Mouse (Mus musculus): ENCODE results near the gene Mif. TPM values are rescaled to one million over a fixed set of nuclear protein-coding genes. Genes with fewer than 3 reads are reported as not detected.

The Mif gene
- total RNA-seq, 2 experiments from 2014 or later = 475 to 526 TPM

DNA sequence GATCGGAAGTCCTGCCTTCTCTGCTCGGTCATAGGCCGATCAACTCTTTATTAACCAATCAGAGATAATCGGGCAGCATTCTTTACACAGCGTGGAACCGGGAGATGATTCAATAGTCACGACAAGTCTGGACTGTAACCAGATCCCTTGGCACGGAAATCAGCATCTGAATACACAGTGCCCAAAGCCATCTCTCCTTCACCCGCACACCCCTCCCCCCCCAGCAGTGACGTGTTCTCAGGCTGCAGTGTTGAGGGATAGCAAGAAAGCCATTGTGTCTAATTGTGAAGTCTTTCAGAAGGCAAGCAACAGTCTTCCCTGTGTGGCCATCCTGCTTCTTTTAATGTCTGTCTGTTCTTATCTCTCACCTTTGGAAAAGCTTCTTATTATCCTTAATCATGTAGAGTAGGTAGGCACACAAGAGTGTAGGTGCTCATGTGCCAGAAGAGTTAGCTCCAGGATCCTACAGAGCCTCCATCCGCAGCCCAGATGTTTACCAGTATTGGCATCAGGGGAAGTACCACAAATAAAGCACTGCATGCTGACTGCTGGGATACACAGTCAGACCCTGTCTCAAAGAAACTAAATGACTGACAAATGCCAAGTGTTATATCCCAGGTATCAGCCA is 13.0 kb upstream of the Mif start:
- Histone ChIP-seq H3K27ac (peak overlapping the region; percentile 80), H3K4me3 (peak overlapping the region; percentile 44)
- peak; percentile 62 to 75 for DNase-seq (ENCODE audit: extremely low spot score in 1 of 2, low spot score in 2 of 2)
- no peak for TF ChIP-seq CTCF (IDR thresholded peaks at IDR 0.05)
- intact Hi-C loops (cut with DNase I) = no loop called here

DNA sequence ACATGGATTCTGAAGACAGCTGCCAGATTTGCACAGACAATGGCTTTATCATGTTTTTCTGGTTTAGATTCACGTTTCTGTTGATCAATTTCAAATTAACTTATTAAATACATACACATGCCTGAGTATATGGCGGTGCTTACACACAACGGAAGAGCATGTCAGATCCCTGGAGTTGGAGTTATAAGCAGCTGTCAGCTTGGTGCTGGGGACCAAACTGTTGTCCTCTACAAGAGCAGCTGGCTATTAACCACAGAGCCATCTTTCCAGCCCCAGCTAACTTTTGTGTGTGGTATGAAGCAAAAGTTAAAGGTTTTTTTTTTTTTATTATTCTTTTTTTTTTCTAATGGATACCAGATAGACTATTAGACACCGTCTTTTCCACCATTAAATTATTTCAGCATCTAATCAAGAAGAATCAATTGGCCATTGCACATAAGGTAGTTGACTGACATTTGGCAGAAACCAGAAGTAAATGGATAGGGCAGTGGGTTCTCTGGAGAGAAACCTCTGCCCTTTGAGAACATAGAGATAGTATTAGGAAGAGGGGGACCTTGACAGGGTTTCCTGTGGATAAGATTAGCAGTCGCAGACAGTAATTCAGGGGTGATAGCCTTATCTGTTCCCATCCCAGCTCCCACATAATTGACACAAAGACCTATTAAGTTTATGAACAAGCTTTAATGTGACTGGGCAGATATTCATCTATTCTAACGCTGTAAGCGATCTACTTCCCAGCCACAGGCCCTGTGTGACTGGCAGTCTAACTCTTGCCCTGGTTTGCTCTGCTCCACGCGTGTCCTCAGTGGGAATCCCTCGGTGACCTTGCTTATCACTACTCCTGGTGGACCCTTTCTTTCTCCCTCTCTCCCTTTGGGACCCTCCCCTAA is 12.2 kb upstream of the Mif start:
- Histone ChIP-seq H3K4me3 (peak overlapping the region; percentile 44), H3K27ac (peak overlapping the region; percentile 64)
- intact Hi-C loops (cut with DNase I) = no loop called here
- no peak for DNase-seq (ENCODE audit: extremely low spot score in 1 of 2, low spot score in 2 of 2)
- no peak for TF ChIP-seq CTCF (IDR thresholded peaks at IDR 0.05)

DNA sequence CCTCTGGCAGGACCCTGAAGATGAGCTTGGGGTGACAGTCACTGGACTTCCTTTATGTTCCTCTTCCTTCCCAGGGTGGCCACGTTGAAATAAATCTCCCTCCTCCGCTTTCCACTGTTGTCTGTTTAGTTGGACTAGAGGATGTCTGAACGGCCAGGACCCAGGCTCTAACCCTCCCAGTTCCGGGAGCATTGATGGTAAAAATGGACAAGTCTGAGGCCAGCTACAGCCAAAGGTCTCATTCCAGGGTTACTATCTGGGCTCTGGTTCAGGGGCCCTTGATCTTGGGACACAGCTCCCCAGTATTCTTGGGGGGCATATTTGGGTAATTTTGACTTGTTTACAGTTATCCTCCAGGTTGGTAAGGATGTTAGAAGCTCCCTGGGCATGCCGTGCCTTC is 1.5 kb upstream of the Mif start:
- no peak for DNase-seq (ENCODE audit: extremely low spot score in 1 of 2, low spot score in 2 of 2)
- intact Hi-C loops (cut with DNase I) = no loop called here

DNA sequence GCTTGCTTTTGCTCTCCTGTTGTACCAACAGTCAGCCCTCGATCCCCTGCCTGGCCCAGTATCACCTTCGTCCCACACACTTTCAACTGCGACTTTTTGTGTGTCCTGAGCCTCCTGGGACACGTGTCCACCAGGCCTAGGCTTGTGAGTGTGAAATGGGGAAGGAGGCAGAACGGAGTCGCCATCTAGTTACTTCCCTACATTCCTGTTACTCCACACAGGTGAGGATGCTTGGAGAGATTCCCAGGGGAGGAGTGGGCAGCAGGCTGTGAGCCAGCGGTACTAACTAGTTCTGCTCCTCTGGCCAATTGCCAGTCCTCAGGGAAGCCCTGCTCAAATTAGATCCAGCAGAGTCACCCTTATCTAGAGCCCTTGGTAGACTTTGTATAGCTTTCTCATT is 706 bp upstream of the Mif start:
- no peak for TF ChIP-seq CTCF (IDR thresholded peaks at IDR 0.05)
- no peak for DNase-seq (ENCODE audit: extremely low spot score in 1 of 2, low spot score in 2 of 2)
- Histone ChIP-seq H3K27ac (peak overlapping the region; percentile 94; the same call in 1 of the 2 replicates), H3K4me3 (no peak overlapping the region)
- intact Hi-C loops (cut with DNase I) = no loop called here

More for the DNA sequence above, 1.5 kb upstream of the Mif start:
- no peak for TF ChIP-seq CTCF (IDR thresholded peaks at IDR 0.05)
- no peak overlapping the region for H3K4me3 ChIP-seq
- H3K27ac ChIP-seq = no peak overlapping the region

DNA sequence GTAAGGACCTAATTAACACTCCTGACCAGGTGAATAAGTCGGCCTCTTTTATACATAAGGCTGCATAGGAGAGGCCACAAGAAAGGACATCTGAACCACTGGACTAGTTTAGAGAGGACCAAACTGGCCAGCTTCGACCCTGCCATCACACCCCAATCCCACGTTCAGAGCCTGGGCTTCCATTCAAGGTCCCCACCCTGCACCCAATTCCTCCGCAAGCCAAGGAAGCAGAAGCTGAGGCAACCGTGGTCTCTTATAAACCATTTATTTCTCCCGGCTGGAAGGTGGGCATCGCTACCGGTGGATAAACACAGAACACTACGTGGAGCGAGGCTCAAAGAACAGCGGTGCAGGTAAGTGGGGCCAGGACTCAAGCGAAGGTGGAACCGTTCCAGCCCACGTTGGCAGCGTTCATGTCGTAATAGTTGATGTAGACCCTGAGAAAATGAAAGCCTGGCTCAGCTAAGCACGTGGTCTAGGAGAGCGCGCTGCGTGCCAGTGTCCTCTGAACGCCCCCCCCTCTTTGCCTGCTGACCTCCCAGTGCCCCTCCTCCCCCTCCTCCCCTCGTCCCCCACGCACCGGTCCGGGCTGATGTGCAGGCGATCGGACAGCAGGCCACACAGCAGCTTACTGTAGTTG is 813 bp downstream of the Mif start:
- DNase-seq (ENCODE audit: extremely low spot score in 1 of 2, low spot score in 2 of 2) = peak; percentile 24 to 33
- H3K27ac ChIP-seq = peak overlapping the region; percentile 63
- TF ChIP-seq CTCF (IDR thresholded peaks at IDR 0.05) = no peak
- intact Hi-C loops (cut with DNase I) = loop anchor here (5.0 kb wide), 1 partner anchor 97 kb away; the partner anchor contains the start of gene Cabin1
- H3K4me3 ChIP-seq = peak overlapping the region; percentile 98

DNA sequence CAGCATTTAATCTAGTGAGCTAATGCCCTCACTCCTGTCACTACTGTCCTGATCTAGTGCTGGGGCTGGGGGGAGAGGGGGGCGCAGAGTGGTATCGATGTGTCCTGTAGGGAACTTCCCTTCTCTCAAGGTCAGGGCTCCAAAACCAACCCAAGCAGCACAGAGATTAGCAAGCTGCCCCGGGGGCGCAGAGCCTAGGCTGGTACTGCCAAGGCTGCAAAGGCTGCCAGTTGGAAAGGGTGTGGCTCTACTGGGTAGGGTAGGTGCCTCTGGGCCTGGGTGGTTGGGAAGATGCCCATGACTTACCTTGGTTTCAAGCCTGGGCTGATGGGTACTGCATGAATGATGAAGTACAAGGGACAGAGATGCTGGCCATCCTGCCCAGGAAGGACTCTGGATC is 2.4 kb downstream of the Mif start:
- H3K4me3 ChIP-seq = no peak overlapping the region
- DNase-seq (ENCODE audit: extremely low spot score in 1 of 2, low spot score in 2 of 2) = no peak
- TF ChIP-seq CTCF (IDR thresholded peaks at IDR 0.05) = no peak
- H3K27ac ChIP-seq = no peak overlapping the region
- intact Hi-C loops (cut with DNase I) = loop anchor here (5.0 kb wide), 1 partner anchor 95 kb away; the partner anchor contains the start of gene Cabin1

DNA sequence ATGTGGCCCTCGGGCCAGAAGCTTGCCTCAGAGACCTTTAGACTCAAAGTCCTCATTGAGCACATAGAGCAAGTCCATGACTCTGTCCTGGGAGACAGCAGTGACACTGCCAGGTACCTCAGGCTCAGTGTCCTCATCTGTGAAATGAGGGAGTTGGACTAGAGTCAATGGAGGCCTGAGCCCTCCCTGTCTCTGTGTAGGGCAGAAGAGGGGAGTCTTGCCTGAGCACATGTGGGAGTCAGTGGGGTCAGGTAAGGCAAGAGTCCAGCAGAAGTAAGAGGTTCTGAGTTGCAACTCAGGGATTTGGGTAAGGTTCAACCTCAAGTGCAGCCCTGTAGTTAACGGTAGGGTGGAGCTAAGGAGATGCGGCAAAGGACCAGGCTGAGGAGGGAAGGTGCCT is 3.1 kb downstream of the Mif start:
- no peak for DNase-seq (ENCODE audit: extremely low spot score in 1 of 2, low spot score in 2 of 2)
- Histone ChIP-seq H3K4me3 (no peak overlapping the region), H3K27ac (no peak overlapping the region)
- TF ChIP-seq CTCF (IDR thresholded peaks at IDR 0.05) = no peak
- intact Hi-C loops (cut with DNase I) = loop anchor here (5.0 kb wide), 1 partner anchor 95 kb away; the partner anchor contains the start of gene Cabin1

DNA sequence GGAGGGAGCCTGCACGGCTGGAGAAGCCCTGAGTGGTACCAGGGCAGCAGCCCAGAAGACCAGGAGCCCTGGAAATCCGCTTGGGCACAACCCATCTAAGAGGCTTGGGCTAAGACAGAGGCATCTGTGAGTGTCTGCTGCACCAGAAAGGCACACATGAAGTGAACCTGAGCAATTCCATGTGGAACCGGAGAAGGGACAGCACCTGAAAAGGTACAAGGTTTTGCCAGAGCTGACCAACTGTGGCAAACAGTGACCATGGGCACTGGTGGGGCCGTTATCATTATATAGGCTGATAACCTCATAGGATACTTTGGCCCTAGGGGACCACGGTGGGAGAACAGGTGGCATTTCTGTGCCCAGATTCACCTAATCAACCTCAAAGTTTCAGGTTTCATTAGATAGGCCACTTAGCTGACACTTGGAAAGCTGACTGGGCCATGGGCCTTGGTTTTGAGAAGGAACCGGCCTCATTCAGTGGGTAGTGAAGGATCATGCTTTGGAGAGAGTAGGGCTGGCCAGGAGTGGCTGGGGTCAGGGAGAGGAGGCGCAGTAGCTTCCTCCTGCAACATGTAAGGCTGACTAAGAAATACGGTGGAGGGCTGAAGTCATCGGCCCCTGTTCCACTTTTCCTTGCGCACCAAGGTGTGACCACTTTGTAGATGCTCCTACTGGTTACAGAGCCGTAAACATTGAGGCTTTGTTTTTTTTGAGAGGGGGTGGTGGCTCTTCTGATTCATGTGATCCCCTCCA is 3.7 kb downstream of the Mif start:
- no peak for DNase-seq (ENCODE audit: extremely low spot score in 1 of 2, low spot score in 2 of 2)
- TF ChIP-seq CTCF (IDR thresholded peaks at IDR 0.05) = no peak
- no peak overlapping the region for H3K4me3 ChIP-seq
- intact Hi-C loops (cut with DNase I) = loop anchor here (5.0 kb wide), 1 partner anchor 94 kb away; the partner anchor contains the start of gene Cabin1
- H3K27ac ChIP-seq = no peak overlapping the region

DNA sequence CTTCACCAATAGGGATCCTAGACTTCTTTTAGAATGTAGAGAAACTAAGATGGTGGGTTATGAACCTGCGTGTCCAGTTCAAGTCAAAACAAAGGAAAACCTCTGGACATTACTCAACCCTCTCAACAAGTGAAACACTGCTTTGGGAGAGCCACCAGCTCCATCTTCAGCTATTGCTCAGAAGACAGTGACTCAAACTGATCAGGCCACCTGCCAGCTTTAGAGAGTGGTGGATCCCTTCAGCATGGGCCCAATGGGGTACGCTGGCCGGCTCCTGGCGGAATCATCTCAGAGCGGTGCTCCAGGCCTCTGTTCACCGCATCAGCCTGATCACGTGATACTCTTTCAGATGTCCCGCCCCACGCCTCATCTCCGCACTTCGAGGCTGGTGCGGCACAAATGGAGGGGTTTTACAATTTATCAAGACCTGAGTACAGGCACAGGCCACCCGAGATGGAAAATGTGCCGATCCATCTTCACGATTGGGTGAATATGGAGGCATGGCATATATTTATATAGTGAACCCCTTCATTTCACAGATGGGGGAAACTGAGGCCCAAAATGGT is 4.5 kb downstream of the Mif start:
- H3K27ac ChIP-seq = no peak overlapping the region
- H3K4me3 ChIP-seq = no peak overlapping the region
- no peak for TF ChIP-seq CTCF (IDR thresholded peaks at IDR 0.05)
- intact Hi-C loops (cut with DNase I) = loop anchor here (5.0 kb wide), 1 partner anchor 93 kb away; the partner anchor contains the start of gene Cabin1
- no peak for DNase-seq (ENCODE audit: extremely low spot score in 1 of 2, low spot score in 2 of 2)

DNA sequence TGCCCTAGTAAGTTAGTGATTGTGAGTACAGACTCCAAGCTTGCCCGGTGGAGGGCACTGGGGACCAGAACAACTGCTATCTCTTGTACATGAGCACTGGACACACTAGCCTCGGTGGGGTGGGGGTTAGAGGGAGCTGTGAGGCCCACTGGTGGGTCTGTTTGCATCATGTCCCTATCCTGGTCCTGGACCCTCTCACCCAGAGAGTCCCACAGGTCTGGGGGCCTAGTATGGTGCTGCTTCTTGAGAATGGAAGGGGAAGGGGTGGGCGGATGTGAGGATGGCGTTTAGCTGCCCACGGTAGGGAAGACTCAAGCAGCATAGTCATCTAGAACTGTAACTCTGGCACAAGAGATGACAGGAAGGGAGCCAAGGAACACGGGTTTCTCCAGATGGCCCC is 5.2 kb downstream of the Mif start:
- no peak for TF ChIP-seq CTCF (IDR thresholded peaks at IDR 0.05)

DNA sequence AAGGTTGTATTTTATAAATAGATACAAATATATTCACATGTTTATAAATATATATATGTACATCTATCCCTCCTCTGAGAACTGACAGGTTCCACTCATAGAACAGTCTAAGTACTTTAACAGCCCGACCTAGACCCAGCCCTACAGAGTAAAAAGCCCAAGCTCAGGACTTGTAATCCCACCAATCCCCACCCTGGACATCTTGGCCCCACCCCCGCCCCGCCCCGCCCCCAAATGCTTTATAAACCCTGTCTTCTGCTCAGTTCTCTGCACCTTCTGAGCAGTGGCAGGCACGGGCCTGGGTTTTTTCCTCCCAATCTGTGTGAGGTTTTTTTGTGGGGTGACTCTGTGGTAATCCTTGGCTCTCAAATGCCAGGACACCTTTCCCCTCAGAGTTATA is 5.9 kb downstream of the Mif start:
- no peak overlapping the region for H3K4me3 ChIP-seq
- TF ChIP-seq CTCF (IDR thresholded peaks at IDR 0.05) = no peak
- DNase-seq (ENCODE audit: extremely low spot score in 1 of 2, low spot score in 2 of 2) = no peak
- intact Hi-C loops (cut with DNase I) = no loop called here
- no peak overlapping the region for H3K27ac ChIP-seq

More for the DNA sequence above, 5.2 kb downstream of the Mif start:
- no peak overlapping the region for H3K4me3 ChIP-seq
- no peak for DNase-seq (ENCODE audit: extremely low spot score in 1 of 2, low spot score in 2 of 2)
- no peak overlapping the region for H3K27ac ChIP-seq
- intact Hi-C loops (cut with DNase I) = loop anchor here (5.0 kb wide), 1 partner anchor 92 kb away; the partner anchor contains the start of gene Cabin1

All from left cerebral cortex, adult 2 months (tissue).